Mouse (Mus musculus) stomach, embryonic 14.5 days (tissue): ENCODE results near the gene Olfm1. TPM values are rescaled to one million over a fixed set of nuclear protein-coding genes. Genes with fewer than 3 reads are reported as not detected.

Experiments
- ATAC-seq: fragments of 200-750 bp; cut with Nextera tagmentation; 2 replicates; pipeline ENCODE4 v1.8.0; 2017; ENCODE audit warnings: low read depth, moderate TSS enrichment; ENCODE audit not compliant: insufficient number of reproducible peaks, insufficient read depth, low FRiP score
- H3K27ac ChIP-seq: fragments of 300-500 bp; sonication (generic); 2 replicates; pipeline ENCODE4 v1.5.1; 2014; ENCODE audit warnings: mild to moderate bottlenecking, low read length, moderate library complexity, mixed read lengths
- H3K27me3 ChIP-seq: fragments of 300-500 bp; sonication (generic); 2 replicates; pipeline ENCODE4 v1.6.1; 2014; ENCODE audit warnings: low read length, control low read depth, mixed read lengths; ENCODE audit not compliant: control insufficient read depth, insufficient read depth
- H3K36me3 ChIP-seq: fragments of 300-500 bp; sonication (generic); 2 replicates; pipeline ENCODE4 v1.6.1; 2014; ENCODE audit warnings: mild to moderate bottlenecking, control low read depth, low read length, moderate library complexity, mixed read lengths; ENCODE audit not compliant: control insufficient read depth, insufficient read depth
- H3K4me1 ChIP-seq: fragments of 300-500 bp; sonication (generic); 2 replicates; pipeline ENCODE4 v1.6.1; 2014; ENCODE audit warnings: low read length, control low read depth, mixed read lengths; ENCODE audit not compliant: control insufficient read depth, insufficient read depth
- H3K4me2 ChIP-seq: fragments of 300-500 bp; sonication (generic); replicated peaks from 2 replicates; pipeline ENCODE4 v1.6.1; 2014; ENCODE audit warnings: low read depth, low read length, control low read depth
- H3K4me3 ChIP-seq: fragments of 300-500 bp; sonication (generic); 2 replicates; pipeline ENCODE4 v1.5.1; 2014; ENCODE audit warnings: low read depth, low read length, control low read depth
- H3K9ac ChIP-seq: fragments of 300-500 bp; sonication (generic); replicated peaks from 2 replicates; pipeline ENCODE4 v1.6.1; 2014; ENCODE audit warnings: low read depth, mild to moderate bottlenecking, control low read depth, low read length, moderate library complexity, mixed read lengths
- H3K9me3 ChIP-seq: fragments of 300-500 bp; sonication (generic); 2 replicates; pipeline ENCODE4 v1.6.1; 2016; ENCODE audit warnings: low read depth, low read length, control low read depth; ENCODE audit not compliant: control insufficient read depth
- WGBS: fragments of 180-500 bp; shearing (Covaris S2); extraction: QIAGEN DNeasy Blood & Tissue Kit; methylation state at CpG from one replicate; pipeline ENCODE4 v1.1.7; 2014; 5-methylcytosine and 5-hydroxymethylcytosine counted together
- polyA plus RNA-seq: library from polyadenylated mRNA; unstranded; fragments of >200 nt; fragmentation: Nextera tagmentation; extraction: Ambion mirVana; gene quantifications from 2 replicates; pipeline ENCODE4 v1.2.1, GENCODE M21; 2014

Gene Olfm1
- polyA plus RNA-seq, 1 experiment from 2014 or later = 18.8 TPM

DNA sequence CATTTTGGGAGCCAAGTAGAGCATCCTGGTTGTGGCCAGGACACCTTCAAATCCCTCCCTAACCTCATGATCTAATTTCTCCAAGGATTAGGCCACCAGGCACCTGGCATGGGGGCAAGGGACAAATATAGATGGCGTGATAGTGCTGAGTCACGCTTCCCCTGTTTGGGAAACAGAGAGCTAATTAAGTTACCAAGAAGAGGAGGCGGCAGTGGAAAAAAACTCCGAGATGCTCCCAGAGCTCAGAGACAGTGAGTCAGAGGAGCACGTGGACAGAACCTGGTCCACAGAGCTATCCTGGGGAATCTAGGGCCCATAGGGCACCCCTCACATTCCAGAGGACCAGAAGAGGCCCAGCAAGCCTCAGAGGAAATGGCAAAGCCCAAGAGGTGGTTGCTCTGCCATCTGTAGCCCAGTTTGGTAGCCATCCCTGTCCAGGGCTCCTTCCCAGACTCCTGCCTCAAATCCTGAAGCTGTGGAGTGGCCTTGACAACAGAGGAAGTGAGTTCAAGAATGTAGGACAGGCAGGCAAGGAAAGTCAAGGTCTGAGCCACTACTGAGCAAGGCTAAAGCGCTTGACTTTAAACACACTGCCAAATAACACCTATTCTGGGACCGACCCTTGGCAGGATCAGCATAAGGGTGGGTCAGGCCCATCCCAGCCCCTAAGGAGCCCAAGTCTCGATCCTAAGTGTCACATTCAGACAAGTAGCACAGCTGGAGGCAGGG is 52.0 kb downstream of the Olfm1 start:
- Histone ChIP-seq H3K4me1 (no peaks in the 10 kb centered on the region), H3K9me3 (no peaks in the 10 kb centered on the region), H3K27ac (no peak overlapping the region), H3K4me2 (no peak overlapping the region), H3K9ac (no peak overlapping the region), H3K27me3 (no peaks in the 10 kb centered on the region), H3K36me3 (no peaks in the 10 kb centered on the region), H3K4me3 (no peak overlapping the region)
- no peak for ATAC-seq
- WGBS = 67% methylated on average over 8 of the region's 8 CpGs

DNA sequence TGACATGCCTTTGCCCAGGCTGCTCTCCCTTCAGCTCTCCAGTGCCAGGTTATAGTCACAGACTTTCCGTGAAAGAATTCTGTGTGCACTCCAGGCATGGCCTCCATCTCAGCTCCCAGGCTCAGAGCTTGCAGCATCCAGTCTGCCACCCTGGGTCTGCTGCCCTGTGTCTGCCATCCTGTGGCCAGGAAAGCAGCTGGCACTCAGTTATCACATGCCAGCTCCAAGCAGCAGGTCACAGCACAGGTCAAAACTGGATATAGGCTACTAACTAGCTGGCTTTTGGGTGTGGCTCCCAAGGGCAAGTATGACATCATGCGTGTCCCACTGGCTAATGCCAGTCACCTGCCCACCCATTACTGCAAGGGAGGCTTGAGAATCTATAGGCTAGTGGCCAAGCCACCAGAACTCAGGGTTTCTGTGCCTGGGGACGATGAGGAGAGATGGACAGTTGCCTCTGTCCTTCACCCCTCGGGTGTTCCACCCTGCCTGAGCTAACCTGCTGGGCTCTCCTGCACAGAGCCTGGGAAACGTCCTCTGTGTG is 53.4 kb downstream of the Olfm1 start:
- WGBS = 68% methylated on average over 5 of the region's 5 CpGs
- Histone ChIP-seq H3K9me3 (no peaks in the 10 kb centered on the region), H3K36me3 (no peaks in the 10 kb centered on the region), H3K4me1 (no peaks in the 10 kb centered on the region), H3K9ac (no peak overlapping the region), H3K4me2 (no peak overlapping the region), H3K4me3 (no peak overlapping the region), H3K27me3 (no peaks in the 10 kb centered on the region), H3K27ac (no peak overlapping the region)
- ATAC-seq = no peak

DNA sequence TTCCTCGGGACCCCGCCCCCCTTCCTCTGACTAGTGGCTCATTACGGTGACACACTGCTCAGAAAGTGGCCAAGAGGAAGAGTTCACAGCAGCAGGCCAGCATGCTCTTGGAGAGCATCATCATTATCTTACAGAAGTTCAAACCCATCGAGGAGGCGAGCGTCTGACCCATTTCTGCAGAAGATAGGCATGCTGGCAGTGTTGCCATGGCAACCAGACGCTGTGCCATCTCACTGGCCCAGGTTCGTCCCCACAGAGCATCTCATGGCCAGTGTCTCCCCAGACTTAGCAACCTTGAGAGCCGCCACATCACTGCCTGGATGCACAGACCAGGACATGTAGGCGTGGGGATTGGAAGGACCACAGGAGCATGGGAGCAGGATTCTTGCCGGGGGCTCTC is 54.3 kb downstream of the Olfm1 start:
- Histone ChIP-seq H3K4me2 (no peak overlapping the region), H3K4me1 (no peaks in the 10 kb centered on the region), H3K36me3 (no peaks in the 10 kb centered on the region), H3K9ac (no peak overlapping the region), H3K9me3 (no peaks in the 10 kb centered on the region), H3K4me3 (no peak overlapping the region), H3K27ac (no peak overlapping the region), H3K27me3 (no peaks in the 10 kb centered on the region)
- ATAC-seq = no peak
- 77% methylated on average over 11 of the region's 11 CpGs for WGBS

DNA sequence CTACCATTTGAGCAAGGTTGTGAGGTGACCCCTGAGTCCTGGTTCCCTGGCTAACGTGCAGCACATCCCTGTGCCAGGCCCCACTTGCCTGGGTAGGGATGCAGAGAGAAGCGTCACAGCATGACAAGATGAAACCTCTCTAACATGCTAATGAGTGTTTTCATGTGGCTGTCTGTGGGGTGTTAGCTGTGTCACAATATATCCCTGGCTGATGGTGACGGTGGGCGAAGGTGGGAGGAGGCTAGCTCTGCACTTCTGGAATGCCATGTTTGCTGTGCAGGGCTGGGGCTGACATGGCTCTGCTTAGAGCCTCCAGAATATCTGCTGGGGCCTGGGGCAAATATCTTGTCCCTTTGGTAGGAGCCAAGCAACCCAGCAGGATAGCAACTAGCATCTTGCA is 59.8 kb downstream of the Olfm1 start:
- Histone ChIP-seq H3K27me3 (no peaks in the 10 kb centered on the region), H3K36me3 (no peaks in the 10 kb centered on the region), H3K27ac (no peak overlapping the region), H3K9ac (no peak overlapping the region), H3K4me2 (no peak overlapping the region), H3K9me3 (no peaks in the 10 kb centered on the region), H3K4me1 (no peaks in the 10 kb centered on the region), H3K4me3 (no peak overlapping the region)
- 77% methylated on average over 4 of the region's 4 CpGs for WGBS
- ATAC-seq = no peak

DNA sequence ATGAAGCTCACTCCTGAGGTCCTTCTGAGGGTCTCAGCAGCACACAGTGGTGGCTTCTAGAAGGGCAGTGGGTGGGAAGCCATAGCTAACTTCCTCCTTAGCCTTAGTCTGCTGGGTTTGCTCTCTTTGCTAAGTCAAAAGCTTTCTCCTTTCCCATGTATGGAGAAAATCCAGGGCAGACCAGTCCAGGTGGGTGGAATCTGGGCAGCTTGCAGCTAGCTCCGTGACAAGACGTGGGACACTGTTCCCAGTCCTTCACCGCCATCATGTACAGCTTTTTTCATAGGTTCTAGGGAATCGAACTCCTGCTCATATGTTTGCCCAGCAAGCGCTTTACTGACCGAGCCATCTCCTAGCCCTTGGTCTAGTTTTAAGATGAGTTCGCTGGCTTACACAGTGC is 63.2 kb downstream of the Olfm1 start:
- no peaks in the 10 kb centered on the region for H3K27me3 ChIP-seq

DNA sequence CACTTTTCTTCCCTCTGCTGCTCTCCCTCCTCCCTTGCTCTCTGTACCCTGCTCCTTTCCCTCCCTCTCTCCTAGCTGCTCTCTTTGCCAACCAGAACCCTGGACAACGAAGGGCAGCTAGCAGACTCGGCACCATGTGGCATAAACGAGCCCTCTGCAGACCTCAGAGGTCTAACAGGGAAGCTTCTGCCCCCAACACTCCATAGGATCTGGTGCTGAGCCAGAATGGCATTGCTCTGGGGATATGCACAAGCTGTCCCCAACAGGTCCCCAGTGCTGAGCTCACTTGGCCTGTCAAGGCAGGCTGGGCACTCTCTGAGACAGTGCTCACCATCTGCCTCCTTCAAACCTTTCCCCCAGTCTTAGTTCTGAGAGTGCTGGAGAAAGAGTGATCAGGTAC is 68.6 kb downstream of the Olfm1 start:
- no peaks in the 10 kb centered on the region for H3K4me1 ChIP-seq
- no peak overlapping the region for H3K4me2 ChIP-seq
- no peaks in the 10 kb centered on the region for H3K27me3 ChIP-seq
- no peaks in the 10 kb centered on the region for H3K36me3 ChIP-seq
- no peak overlapping the region for H3K27ac ChIP-seq
- H3K9me3 ChIP-seq = no peaks in the 10 kb centered on the region
- 61% methylated on average over 3 of the region's 3 CpGs for WGBS
- H3K9ac ChIP-seq = no peak overlapping the region
- ATAC-seq = no peak
- H3K4me3 ChIP-seq = no peak overlapping the region

More for the DNA sequence above, 63.2 kb downstream of the Olfm1 start:
- Histone ChIP-seq H3K9ac (no peak overlapping the region), H3K4me3 (no peak overlapping the region), H3K4me1 (no peaks in the 10 kb centered on the region), H3K36me3 (no peaks in the 10 kb centered on the region), H3K9me3 (no peaks in the 10 kb centered on the region), H3K27ac (no peak overlapping the region), H3K4me2 (no peak overlapping the region)
- 84% methylated on average over 7 of the region's 7 CpGs for WGBS
- no peak for ATAC-seq

DNA sequence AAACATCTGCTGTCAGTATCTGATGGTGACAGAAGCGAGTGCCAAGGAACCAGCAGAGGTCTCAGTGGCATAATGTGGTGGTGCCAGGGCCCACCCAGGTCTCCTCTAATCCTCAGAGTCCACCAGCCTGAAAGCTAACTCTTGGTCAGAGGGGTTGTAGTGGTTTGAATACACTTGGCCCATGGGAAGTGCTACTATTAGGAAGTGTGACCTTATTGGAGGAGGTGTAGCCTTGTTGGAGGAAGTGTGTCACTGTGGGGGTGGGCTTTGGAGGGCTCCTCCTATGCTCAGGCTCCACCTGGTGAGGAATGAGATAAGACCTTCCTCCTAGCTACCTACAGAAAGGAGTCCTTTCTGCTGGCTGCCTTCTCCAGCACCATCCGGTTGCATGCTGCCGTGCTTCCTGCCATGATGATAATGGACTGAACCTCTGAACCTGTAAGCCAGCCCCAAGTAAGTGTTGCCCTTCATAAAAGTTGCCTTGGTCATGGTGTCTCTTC is 75.0 kb downstream of the Olfm1 start:
- Histone ChIP-seq H3K27me3 (no peaks in the 10 kb centered on the region), H3K36me3 (no peaks in the 10 kb centered on the region), H3K9me3 (no peaks in the 10 kb centered on the region), H3K4me1 (no peaks in the 10 kb centered on the region), H3K27ac (no peak overlapping the region), H3K4me2 (no peak overlapping the region), H3K4me3 (no peak overlapping the region), H3K9ac (no peak overlapping the region)
- ATAC-seq = no peak
- 88% methylated on average over 3 of the region's 3 CpGs for WGBS

DNA sequence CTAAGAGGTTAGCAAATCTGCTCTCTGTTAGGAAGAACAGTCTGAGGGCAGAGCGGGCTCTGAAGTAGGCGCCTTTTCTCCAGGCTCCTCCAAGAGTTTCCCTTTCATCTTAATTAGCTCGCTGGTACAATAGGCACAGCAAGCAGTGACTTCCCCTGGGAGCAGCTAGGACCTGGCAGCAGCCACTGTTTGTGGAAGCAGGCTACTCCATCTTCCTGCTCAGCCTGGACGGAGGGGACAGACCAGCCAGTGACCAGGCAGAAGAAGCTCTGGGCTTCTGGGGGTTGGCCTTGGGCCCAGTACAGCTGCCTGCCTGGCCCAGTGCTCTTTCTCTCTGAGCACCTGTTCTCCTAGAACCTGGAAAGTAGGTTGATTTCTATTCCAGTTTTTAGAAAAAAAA is 77.8 kb downstream of the Olfm1 start:
- no peak overlapping the region for H3K27ac ChIP-seq

More for the DNA sequence above, 77.8 kb downstream of the Olfm1 start:
- 19% methylated on average over 4 of the region's 4 CpGs for WGBS
- H3K9ac ChIP-seq = no peak overlapping the region
- no peak overlapping the region for H3K4me3 ChIP-seq
- no peak overlapping the region for H3K4me2 ChIP-seq
- H3K27me3 ChIP-seq = no peaks in the 10 kb centered on the region
- ATAC-seq = no peak
- no peaks in the 10 kb centered on the region for H3K9me3 ChIP-seq
- no peaks in the 10 kb centered on the region for H3K4me1 ChIP-seq
- no peaks in the 10 kb centered on the region for H3K36me3 ChIP-seq
